Mouse (Mus musculus) mouse embryonic stem cell (cell line): ENCODE measurements at regions not wholly inside any gene's neighbourhood (a gene's known extent, or its start where the extent isn't known, plus 50 kb on each side); places are given as distances from the start of the nearest gene placed in this dataset.
"Not testable (repeated sequence)": the region's sequence is repeated elsewhere in the genome, so short reads cannot be mapped to it uniquely, and the experiment has no call there.

Experiments used
- in situ Hi-C, 2 experiments: fragments of 300-500 bp; cut with MboI; formaldehyde crosslinking; loops; 1 replicate in 1 of 2; 3 replicates in 1 of 2; pipeline ENCODE4 v1.14.3; 2019 to 2020; ENCODE audit warnings: low sequenced_read_pairs in 2 of 2, low pct_unique_long_range_greater_than_20kb in 1 of 2, mixed read lengths in 1 of 2; ENCODE audit not compliant: unreplicated experiment in 1 of 2

GRCm38 (mm10) chrX:103250961-103251360 is 64.5 kb upstream of the Nap1l2 start:
- in situ Hi-C loops = no loop called here

- in situ Hi-C loops = not testable (repeated sequence)
Observed at GRCm38 (mm10) chrX:103251478-103251877, 65.0 kb upstream of the Nap1l2 start.

GRCm38 (mm10) chrX:103252056-103252850 is 65.8 kb upstream of the Nap1l2 start:
- in situ Hi-C loops = not testable (repeated sequence)

GRCm38 (mm10) chrX:103252881-103253280 is 66.4 kb upstream of the Nap1l2 start:
- in situ Hi-C loops = no loop called here

- in situ Hi-C loops = no loop called here
Observed at GRCm38 (mm10) chrX:103254867-103255266, 66.3 kb upstream of the Cdx4 start.

- in situ Hi-C loops = loop anchor here (10.0 kb wide), 2 partner anchors 115 to 185 kb away; no protein-coding TSS in a partner anchor
Observed at GRCm38 (mm10) chrX:103259882-103260281, 61.3 kb upstream of the Cdx4 start.
